Mouse (Mus musculus): ENCODE measurements around the gene Polr2b.

Polr2b gene

GRCm38 (mm10) chr5:77292803-77293522 lies 17.0 kb upstream of the Polr2b start:
- peak; percentile 72 for DNase-seq (ENCODE audit: low read depth)

DNA sequence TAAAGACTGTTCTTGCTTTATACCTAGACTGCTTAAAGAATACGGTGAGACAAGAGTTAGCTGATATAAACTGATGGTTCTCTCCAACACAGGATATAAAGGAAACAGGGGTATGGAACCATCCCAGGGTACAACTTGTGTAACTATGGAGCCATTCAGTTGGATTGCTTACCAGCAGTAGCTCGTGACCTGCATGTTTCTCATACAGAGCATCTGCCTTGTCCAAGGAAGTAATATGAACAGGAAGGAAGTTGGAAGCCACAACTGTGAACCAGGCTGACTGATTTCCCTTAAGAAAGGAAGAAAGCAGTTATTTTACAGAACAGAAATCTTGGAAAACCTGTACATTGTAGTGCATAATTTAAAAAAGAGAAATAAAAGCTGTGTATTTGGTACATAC lies 10.5 kb upstream of the Polr2b start:
- DNase-seq (ENCODE audit: low read depth), result no peak

DNA sequence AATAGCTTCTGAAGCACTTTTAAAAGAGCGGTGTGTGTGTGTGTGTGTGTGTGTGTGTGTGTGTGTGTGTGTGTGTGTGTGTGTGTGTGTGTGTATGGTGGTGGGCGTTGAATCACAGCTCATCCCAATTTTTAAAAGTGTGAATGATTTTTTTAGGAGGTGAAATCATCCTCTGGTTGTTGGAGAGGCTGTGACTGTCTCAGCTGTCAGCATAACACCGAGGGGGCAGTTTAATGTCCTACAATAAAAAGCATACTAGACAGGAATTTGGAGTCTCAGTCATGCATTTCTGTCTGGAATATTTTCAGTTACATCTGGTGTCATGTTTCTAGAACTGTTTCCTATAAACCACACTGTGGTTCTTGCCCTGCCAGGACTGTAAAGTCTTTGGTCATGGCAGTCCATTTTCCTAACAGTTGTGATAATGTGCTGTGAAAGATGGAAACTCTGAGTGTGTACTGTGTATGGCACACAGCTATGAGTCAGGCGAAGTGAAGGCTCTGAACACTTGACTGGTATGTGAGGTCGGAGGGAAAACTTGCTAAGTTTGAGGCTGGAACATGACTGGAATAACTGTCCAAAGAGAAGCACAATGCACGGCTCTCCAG lies 8.5 kb upstream of the Polr2b start:
- peak; percentile 70 for DNase-seq (ENCODE audit: low read depth)

GRCm38 (mm10) chr5:77307821-77308553 lies 2.0 kb upstream of the Polr2b start:
- DNase-seq (ENCODE audit: low read depth), result no peak

DNA sequence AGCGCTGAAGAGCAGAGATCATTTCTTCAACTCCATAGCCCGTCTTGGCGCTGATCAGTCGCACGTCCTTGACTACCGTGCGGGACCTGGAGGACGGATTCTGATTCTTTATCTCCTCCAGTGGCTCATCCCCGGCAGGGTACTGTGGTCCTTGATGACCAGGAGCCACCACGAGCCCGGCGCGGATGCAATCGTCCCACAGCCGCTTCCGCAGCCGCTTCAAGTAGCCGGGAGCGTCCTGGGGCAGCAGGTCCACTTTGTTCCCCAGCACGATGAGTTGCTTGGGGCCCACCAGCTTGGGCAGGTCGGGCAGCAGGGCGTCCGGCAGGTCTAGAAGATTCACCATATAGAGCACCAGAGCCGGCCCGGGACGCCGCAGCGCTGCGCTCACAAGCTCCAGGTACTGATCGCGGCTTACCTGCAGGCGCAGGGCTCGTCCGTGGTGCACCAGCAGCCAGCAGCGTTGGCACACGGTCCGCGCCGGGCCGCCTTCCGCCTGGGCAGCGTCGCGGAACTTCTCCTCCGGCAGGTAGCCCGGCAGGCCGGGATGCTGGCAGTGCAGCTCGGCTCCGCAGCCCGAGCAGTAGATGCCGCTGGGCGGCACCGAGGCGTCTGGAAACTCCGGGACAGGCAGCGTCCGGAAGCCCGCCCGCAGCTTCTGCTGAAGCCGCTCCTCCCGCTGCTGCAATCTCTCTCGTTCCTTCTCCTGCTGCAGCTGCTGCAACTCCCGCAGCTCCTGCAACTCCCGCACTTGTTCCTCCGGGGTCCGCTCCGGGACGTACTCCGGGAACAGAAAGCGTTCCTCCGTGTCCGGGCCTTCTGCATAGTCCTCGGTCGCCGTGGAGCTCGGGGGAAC lies 668 bp upstream of the Polr2b start:
- peak; percentile 21 for DNase-seq (ENCODE audit: low read depth)

GRCm38 (mm10) chr5:77314206-77314605 lies 4.3 kb downstream of the Polr2b start:
- DNase-seq (ENCODE audit: low read depth), result no peak

GRCm38 (mm10) chr5:77314986-77315385 lies 5.0 kb downstream of the Polr2b start:
- no peak for DNase-seq (ENCODE audit: low read depth)

GRCm38 (mm10) chr5:77324936-77325335 lies 15.0 kb downstream of the Polr2b start:
- DNase-seq (ENCODE audit: low read depth), result no peak

GRCm38 (mm10) chr5:77330154-77330553 lies 20.2 kb downstream of the Polr2b start:
- peak; percentile 65 for DNase-seq (ENCODE audit: low read depth)

DNA sequence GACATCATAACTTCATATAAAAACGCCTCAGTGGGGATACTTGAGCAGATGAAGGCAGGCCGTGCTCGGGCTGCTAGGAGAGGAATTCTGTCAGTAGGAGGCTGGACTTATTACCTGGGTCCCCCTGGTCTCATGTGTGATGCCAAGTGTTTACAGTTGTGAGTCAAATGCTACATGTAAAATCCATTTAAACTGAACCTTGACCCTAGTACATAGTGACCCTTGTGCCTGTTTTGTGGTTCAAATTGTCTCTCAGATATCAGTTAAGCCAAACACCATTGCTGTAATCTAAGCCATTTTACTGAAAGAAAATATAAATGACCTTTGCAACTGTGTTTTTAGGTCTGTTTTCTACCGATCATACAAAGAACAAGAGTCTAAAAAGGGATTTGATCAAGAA lies 30.1 kb downstream of the Polr2b start:
- no peak for DNase-seq (ENCODE audit: low read depth)

DNA sequence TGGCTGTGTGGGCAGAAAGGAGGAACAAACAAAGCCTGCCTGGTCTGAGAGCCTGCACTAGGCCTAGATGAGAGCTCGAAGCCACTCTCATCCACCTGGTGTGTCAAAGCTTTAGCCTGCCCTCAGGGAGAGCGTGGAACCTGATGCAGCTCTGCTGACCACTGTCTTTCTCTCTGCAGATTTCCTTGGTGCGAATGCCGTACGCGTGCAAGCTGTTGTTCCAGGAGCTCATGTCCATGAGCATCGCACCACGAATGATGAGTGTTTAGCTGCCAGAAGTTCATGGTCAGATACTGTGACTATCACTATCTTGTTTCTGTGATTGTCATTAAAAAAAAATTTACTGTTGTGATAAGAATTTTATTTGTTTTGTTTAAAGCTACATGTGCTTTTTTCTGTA lies 39.0 kb downstream of the Polr2b start:
- DNase-seq (ENCODE audit: low read depth), result no peak

- DNase-seq (ENCODE audit: low read depth), result no peak
These were observed 40.2 kb downstream of the Polr2b start for GRCm38 (mm10) chr5:77349971-77350658.

GRCm38 (mm10) chr5:77351691-77352090 lies 41.7 kb downstream of the Polr2b start:
- DNase-seq (ENCODE audit: low read depth), result no peak

- peak; percentile 85 for DNase-seq (ENCODE audit: low read depth)
These were observed 44.4 kb downstream of the Polr2b start for GRCm38 (mm10) chr5:77354361-77354787.

- no peak for DNase-seq (ENCODE audit: low read depth)
These were observed 45.6 kb downstream of the Polr2b start for GRCm38 (mm10) chr5:77355307-77356265.

DNA sequence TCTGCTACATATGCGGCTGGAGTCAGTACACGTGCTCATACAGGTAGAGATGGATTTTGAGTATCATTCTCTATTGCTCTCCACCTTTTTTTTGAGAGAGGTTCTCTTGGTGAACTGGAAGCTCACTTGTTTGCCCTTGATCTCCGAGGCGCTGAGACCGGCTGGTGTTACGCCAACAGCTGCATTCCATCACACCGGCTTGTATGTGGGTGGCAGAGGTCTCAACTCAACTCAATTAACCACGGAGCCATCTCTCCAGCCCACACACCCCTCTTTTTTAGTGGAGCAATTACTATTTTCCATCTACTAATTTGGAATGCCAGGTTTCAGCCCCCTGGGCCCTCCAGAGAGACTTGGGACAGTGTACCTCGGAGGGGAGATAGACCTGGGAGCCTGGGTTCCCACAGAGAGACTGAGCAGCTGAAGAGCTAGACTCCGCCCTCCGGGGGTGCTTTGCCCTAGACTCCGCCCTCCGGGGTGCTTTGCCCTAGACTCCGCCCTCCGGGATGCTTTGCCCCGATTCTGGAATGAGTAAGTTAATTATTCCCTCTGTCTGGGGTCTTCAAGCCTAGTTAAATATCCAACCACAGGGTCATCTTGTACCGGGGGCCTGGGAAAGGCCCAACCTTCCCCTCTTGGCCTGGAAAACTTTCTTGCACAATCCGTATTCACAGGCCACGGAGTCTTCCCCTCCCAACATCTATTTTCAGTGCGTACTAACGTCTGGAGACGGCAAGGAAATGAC lies 47.6 kb downstream of the Polr2b start:
- no peak for DNase-seq (ENCODE audit: low read depth)

DNA sequence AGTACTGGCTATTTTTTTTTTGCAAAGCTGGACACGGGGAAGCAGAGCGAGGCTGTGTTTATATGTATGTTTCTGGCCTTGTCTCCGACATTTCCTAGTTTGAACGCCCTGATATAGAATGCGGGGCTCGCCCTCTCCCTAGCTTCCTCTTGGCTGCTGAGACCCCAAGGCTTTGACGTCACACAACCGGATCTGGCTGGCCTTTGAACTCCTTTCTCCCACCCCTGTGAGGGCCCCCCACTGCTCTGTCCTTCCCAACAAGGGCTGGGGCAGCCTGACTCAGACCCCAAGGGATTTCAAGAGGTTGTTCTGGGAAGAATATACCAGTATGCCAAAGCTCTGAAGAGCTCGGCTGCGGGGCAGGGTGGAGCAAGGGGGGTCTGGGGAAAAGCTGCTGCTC lies 48.4 kb downstream of the Polr2b start:
- DNase-seq (ENCODE audit: low read depth), result no peak

GRCm38 (mm10) chr5:77359971-77360370 lies 50.0 kb downstream of the Polr2b start:
- DNase-seq (ENCODE audit: low read depth), result no peak

DNA sequence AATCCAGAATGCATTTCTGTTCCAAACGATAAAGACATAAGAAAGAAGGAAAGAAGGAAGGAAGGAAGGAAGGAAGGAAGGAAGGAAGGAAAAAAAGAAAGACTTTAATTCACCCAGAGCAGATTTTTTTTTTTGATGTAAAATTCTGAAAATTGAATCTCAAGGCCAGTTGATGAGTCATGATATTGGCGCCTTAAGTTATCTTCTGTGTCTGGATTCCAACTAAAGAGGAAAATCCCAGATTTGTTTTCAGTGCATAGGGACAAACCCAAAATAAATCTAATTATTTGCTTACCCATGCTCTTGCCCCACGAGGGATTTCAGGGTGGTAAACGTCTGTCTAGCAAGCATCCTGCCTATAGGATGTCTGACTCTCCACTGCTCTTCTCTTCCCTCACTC lies 51.1 kb downstream of the Polr2b start:
- DNase-seq (ENCODE audit: low read depth), result no peak

- DNase-seq (ENCODE audit: low read depth), result no peak
These were observed 52.2 kb downstream of the Polr2b start for GRCm38 (mm10) chr5:77362120-77362519.

Data from 416B (cell line).